Mouse (Mus musculus) MEL (cell line): ENCODE results near the gene CN725425.

Source experiments
- BHLHE40 ChIP-seq: IDR thresholded peaks from 2 replicates; pipeline ENCODE4 v1.6.1; 2012; ENCODE audit warnings: low read depth, mild to moderate bottlenecking, inconsistent platforms, low read length, improper control_type of control experiment, borderline replicate concordance
- CTCF ChIP-seq, 3 experiments: IDR thresholded peaks in 2 of 3; conservative IDR thresholded peaks in 1 of 3; 2 replicates each; pipeline ENCODE4 v1.5.1; 2011 to 2012; ENCODE audit warnings: low read length in 3 of 3, low read depth in 2 of 3, mild to moderate bottlenecking in 2 of 3, improper control_type of control experiment in 1 of 3, inconsistent platforms in 1 of 3, mixed read lengths in 1 of 3, moderate library complexity in 1 of 3; ENCODE audit not compliant: control insufficient read depth in 1 of 3, insufficient read depth in 1 of 3, poor library complexity in 1 of 3, severe bottlenecking in 1 of 3
- ELF1 ChIP-seq: IDR thresholded peaks from 2 replicates; pipeline ENCODE4 v1.6.1; 2014; ENCODE audit warnings: low read depth, mild to moderate bottlenecking, inconsistent platforms, low read length, improper control_type of control experiment, moderate library complexity
- GATA1 ChIP-seq: IDR thresholded peaks from 2 replicates; pipeline ENCODE4 v1.6.1; 2011; ENCODE audit warnings: low read depth, low read length, improper control_type of control experiment
- MXI1 ChIP-seq: IDR thresholded peaks from 2 replicates; pipeline ENCODE4 v1.6.1; 2011; ENCODE audit warnings: mild to moderate bottlenecking, low read depth, low read length, improper control_type of control experiment
- MYB ChIP-seq: IDR thresholded peaks from 2 replicates; pipeline ENCODE4 v1.6.1; 2011; ENCODE audit warnings: mild to moderate bottlenecking, low read depth, low read length, improper control_type of control experiment
- NELFE ChIP-seq: IDR thresholded peaks from 2 replicates; pipeline ENCODE4 v1.6.1; 2011; ENCODE audit warnings: low read depth, low read length, improper control_type of control experiment
- TBP ChIP-seq: IDR thresholded peaks from 2 replicates; pipeline ENCODE4 v1.8.0; 2011; ENCODE audit warnings: low read depth, low read length, improper control_type of control experiment
- TCF12 ChIP-seq: IDR thresholded peaks from 2 replicates; pipeline ENCODE4 v1.6.1; 2014; ENCODE audit warnings: low read depth, mild to moderate bottlenecking, inconsistent platforms, low read length, improper control_type of control experiment, moderate library complexity
- ZNF384 ChIP-seq: IDR thresholded peaks from 2 replicates; pipeline ENCODE4 v1.6.1; 2012; ENCODE audit warnings: low read depth, mild to moderate bottlenecking, inconsistent platforms, low read length, improper control_type of control experiment

GRCm38 (mm10) chr15:91190026-91190425, 9.3 kb upstream of the CN725425 start:
- no peak for TF ChIP-seq CTCF (IDR thresholded peaks at IDR 0.05 in 2 of 3, conservative IDR thresholded peaks at IDR 0.05 in 1 of 3; ENCODE audit: control insufficient read depth in 1 of 3, insufficient read depth in 1 of 3, low read depth in 2 of 3, low read length in 3 of 3, poor library complexity in 1 of 3, severe bottlenecking in 1 of 3)
- TF ChIP-seq MYB = no peak
- no peak for TF ChIP-seq ZNF384
- no peak for TF ChIP-seq TCF12
- no peak for TF ChIP-seq GATA1
- TF ChIP-seq MXI1 = no peak
- no peak for TF ChIP-seq NELFE
- no peak for TF ChIP-seq ELF1
- TF ChIP-seq TBP = no peak
- no peak for TF ChIP-seq BHLHE40
